Mouse (Mus musculus): ENCODE measurements around the gene Gm10490.

DNA sequence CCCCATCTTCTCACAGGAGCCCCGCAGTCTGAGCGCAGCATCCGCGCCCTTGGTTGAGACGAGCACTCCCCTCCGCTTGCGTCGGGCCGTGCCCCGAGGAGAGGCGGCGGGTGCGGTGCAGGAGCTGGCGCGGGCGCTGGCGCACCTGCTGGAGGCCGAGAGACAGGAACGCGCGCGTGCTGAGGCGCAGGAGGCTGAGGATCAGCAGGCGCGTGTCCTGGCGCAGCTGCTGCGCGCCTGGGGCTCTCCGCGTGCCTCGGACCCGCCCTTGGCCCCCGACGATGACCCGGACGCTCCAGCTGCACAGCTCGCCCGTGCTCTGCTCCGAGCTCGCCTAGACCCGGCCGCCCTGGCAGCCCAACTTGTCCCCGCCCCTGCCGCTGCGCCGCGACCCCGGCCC, 12.7 kb downstream of the Gm10490 start:
- TF ChIP-seq CTCF (IDR thresholded peaks at IDR 0.05; ENCODE audit: low read depth, low read length): no peak
- no peak for TF ChIP-seq GATA1 (IDR thresholded peaks at IDR 0.05; ENCODE audit: borderline replicate concordance, low read length)
- TF ChIP-seq POLR2AphosphoS5 (IDR thresholded peaks at IDR 0.05; ENCODE audit: insufficient replicate concordance, low read depth, low read length): no peak
- no peak for TF ChIP-seq TAL1 (conservative IDR thresholded peaks at IDR 0.05; ENCODE audit: low read depth, low read length)
- no peak for TF ChIP-seq GATA2 (IDR thresholded peaks at IDR 0.05; ENCODE audit: borderline replicate concordance, low read depth, low read length)

Data from G1E (cell line).